Mouse (Mus musculus) E14TG2a.4 (cell line): ENCODE data around the gene Shank2.

Source experiments
- CTCF ChIP-seq: conservative IDR thresholded peaks from 2 replicates; pipeline ENCODE4 v1.5.1; 2014; ENCODE audit warnings: low read length
- NANOG ChIP-seq: IDR thresholded peaks from 2 replicates; pipeline ENCODE4 v1.6.1; 2014; ENCODE audit warnings: borderline replicate concordance, low read length, mixed read lengths
- POU5F1 ChIP-seq: IDR thresholded peaks from 2 replicates; pipeline ENCODE4 v1.6.1; 2014; ENCODE audit warnings: low read length, borderline replicate concordance

- TF ChIP-seq CTCF: no peak
- TF ChIP-seq NANOG: no peak
- no peak for TF ChIP-seq POU5F1
Observed at GRCm38 (mm10) chr7:144159556-144159955, 157.8 kb downstream of the Shank2 start.
